Mouse (Mus musculus): ENCODE data around the gene Gm26620. TPM values are rescaled to one million over a fixed set of nuclear protein-coding genes. Genes with fewer than 3 reads are reported as not detected.

Gene Gm26620
- polyA plus RNA-seq, 1 experiment from 2014 or later: 0.33 TPM

GRCm38 (mm10) chr1:170871961-170872360, 12.9 kb upstream of the Gm26620 start:
- H3K9ac ChIP-seq: no peak overlapping the region
- no peak overlapping the region for H3K27ac ChIP-seq (replicated peaks)
- 0 out of 2 replicates have a peak, but pooled peaks cover 2% of the 10 kb centered on the region for H3K4me1 ChIP-seq
- no peak for ATAC-seq (ENCODE audit: insufficient number of reproducible peaks, low FRiP score, low TSS enrichment, low read depth)
- H3K9me3 ChIP-seq (replicated peaks): no peaks in the 10 kb centered on the region
- H3K36me3 ChIP-seq: peaks cover 29% of the 10 kb centered on the region
- no peak overlapping the region for H3K4me3 ChIP-seq (replicated peaks)
- WGBS: 92% methylated on average over 2 of the region's 2 CpGs
- no peak overlapping the region for H3K4me2 ChIP-seq (replicated peaks)
- H3K27me3 ChIP-seq: no peaks in the 10 kb centered on the region

- Histone ChIP-seq H3K27me3 (no peaks in the 10 kb centered on the region), H3K36me3 (peaks cover 47% of the 10 kb centered on the region), H3K4me3 (replicated peaks) (no peak overlapping the region), H3K27ac (replicated peaks) (no peak overlapping the region), H3K9me3 (replicated peaks) (no peaks in the 10 kb centered on the region), H3K9ac (no peak overlapping the region), H3K4me2 (replicated peaks) (no peak overlapping the region), H3K4me1 (no peaks in the 10 kb centered on the region)
- no peak for ATAC-seq (ENCODE audit: insufficient number of reproducible peaks, low FRiP score, low TSS enrichment, low read depth)
- WGBS: 84% methylated on average over 3 of the region's 3 CpGs
These were observed 9.2 kb upstream of the Gm26620 start for GRCm38 (mm10) chr1:170875676-170876075.

- H3K4me1 ChIP-seq: no peaks in the 10 kb centered on the region
- 89% methylated on average over 5 of the region's 5 CpGs for WGBS
These were observed 8.0 kb upstream of the Gm26620 start for GRCm38 (mm10) chr1:170876906-170877305.

GRCm38 (mm10) chr1:170882915-170883485, 1.9 kb upstream of the Gm26620 start:
- Histone ChIP-seq H3K27ac (replicated peaks) (no peak overlapping the region), H3K9ac (no peak overlapping the region), H3K4me3 (replicated peaks) (no peak overlapping the region), H3K4me2 (replicated peaks) (no peak overlapping the region), H3K36me3 (peaks cover 21% of the 10 kb centered on the region), H3K4me1 (peaks cover 11% of the 10 kb centered on the region; the same call in 1 of the 2 replicates), H3K9me3 (replicated peaks) (no peaks in the 10 kb centered on the region), H3K27me3 (no peaks in the 10 kb centered on the region)
- WGBS: 85% methylated on average over 5 of the region's 5 CpGs
- no peak for ATAC-seq (ENCODE audit: insufficient number of reproducible peaks, low FRiP score, low TSS enrichment, low read depth)

More at GRCm38 (mm10) chr1:170876906-170877305, 8.0 kb upstream of the Gm26620 start:
- H3K27ac ChIP-seq (replicated peaks): no peak overlapping the region
- ATAC-seq (ENCODE audit: insufficient number of reproducible peaks, low FRiP score, low TSS enrichment, low read depth): no peak
- no peaks in the 10 kb centered on the region for H3K9me3 ChIP-seq (replicated peaks)
- H3K4me2 ChIP-seq (replicated peaks): no peak overlapping the region
- no peak overlapping the region for H3K9ac ChIP-seq
- no peaks in the 10 kb centered on the region for H3K27me3 ChIP-seq
- H3K36me3 ChIP-seq: peaks cover 53% of the 10 kb centered on the region
- no peak overlapping the region for H3K4me3 ChIP-seq (replicated peaks)

GRCm38 (mm10) chr1:170884390-170884789, 475 bp upstream of the Gm26620 start:
- no peak for ATAC-seq (ENCODE audit: insufficient number of reproducible peaks, low FRiP score, low TSS enrichment, low read depth)
- 15% methylated on average over 8 of the region's 8 CpGs for WGBS
- H3K4me3 ChIP-seq (replicated peaks): peak overlapping the region; percentile 95
- peak overlapping the region; percentile 67 for H3K4me2 ChIP-seq (replicated peaks)
- H3K9me3 ChIP-seq (replicated peaks): no peaks in the 10 kb centered on the region
- H3K27me3 ChIP-seq: no peaks in the 10 kb centered on the region
- H3K9ac ChIP-seq: peak overlapping the region; percentile 75; the same call in 1 of the 2 replicates
- H3K27ac ChIP-seq (replicated peaks): peak overlapping the region; percentile 86; the same call in 1 of the 2 replicates
- H3K36me3 ChIP-seq: peaks cover 16% of the 10 kb centered on the region
- H3K4me1 ChIP-seq: peaks cover 11% of the 10 kb centered on the region; the same call in 1 of the 2 replicates

- H3K27ac ChIP-seq (replicated peaks): no peak overlapping the region
- H3K4me1 ChIP-seq: peaks cover 11% of the 10 kb centered on the region; the same call in 1 of the 2 replicates
- H3K9ac ChIP-seq: no peak overlapping the region
- H3K36me3 ChIP-seq: peaks cover 2% of the 10 kb centered on the region; the same call in 1 of the 2 replicates
- H3K9me3 ChIP-seq (replicated peaks): no peaks in the 10 kb centered on the region
- 46% methylated on average over 6 of the region's 6 CpGs for WGBS
- H3K4me3 ChIP-seq (replicated peaks): no peak overlapping the region
- ATAC-seq (ENCODE audit: insufficient number of reproducible peaks, low FRiP score, low TSS enrichment, low read depth): no peak
- H3K4me2 ChIP-seq (replicated peaks): no peak overlapping the region
- H3K27me3 ChIP-seq: no peaks in the 10 kb centered on the region
These were observed 1.2 kb downstream of the Gm26620 start for GRCm38 (mm10) chr1:170886044-170886458.

GRCm38 (mm10) chr1:170889310-170889709, 4.4 kb downstream of the Gm26620 start:
- ATAC-seq (ENCODE audit: insufficient number of reproducible peaks, low FRiP score, low TSS enrichment, low read depth): no peak
- no peak overlapping the region for H3K4me3 ChIP-seq (replicated peaks)
- H3K36me3 ChIP-seq: no peaks in the 10 kb centered on the region
- 47% methylated on average over 4 of the region's 4 CpGs for WGBS
- H3K4me2 ChIP-seq (replicated peaks): no peak overlapping the region
- peaks cover 3% of the 10 kb centered on the region; the same call in 1 of the 2 replicates for H3K4me1 ChIP-seq
- no peaks in the 10 kb centered on the region for H3K9me3 ChIP-seq (replicated peaks)
- H3K27me3 ChIP-seq: no peaks in the 10 kb centered on the region
- H3K9ac ChIP-seq: no peak overlapping the region
- H3K27ac ChIP-seq (replicated peaks): no peak overlapping the region

- Histone ChIP-seq H3K4me1 (no peaks in the 10 kb centered on the region), H3K27ac (replicated peaks) (no peak overlapping the region), H3K27me3 (no peaks in the 10 kb centered on the region), H3K36me3 (no peaks in the 10 kb centered on the region), H3K4me2 (replicated peaks) (no peak overlapping the region), H3K9me3 (replicated peaks) (no peaks in the 10 kb centered on the region), H3K9ac (no peak overlapping the region), H3K4me3 (replicated peaks) (no peak overlapping the region)
- whole genome bisulfite sequencing: 52% methylated on average over 2 of the region's 2 CpGs
- ATAC-seq (ENCODE audit: insufficient number of reproducible peaks, low FRiP score, low TSS enrichment, low read depth): no peak
These were observed 6.8 kb downstream of the Gm26620 start for GRCm38 (mm10) chr1:170891646-170892045.

GRCm38 (mm10) chr1:170892279-170892678, 7.4 kb downstream of the Gm26620 start:
- H3K27ac ChIP-seq (replicated peaks): no peak overlapping the region
- H3K36me3 ChIP-seq: no peaks in the 10 kb centered on the region
- 54% methylated on average over 1 of the region's 1 CpGs for WGBS
- H3K4me2 ChIP-seq (replicated peaks): no peak overlapping the region
- no peaks in the 10 kb centered on the region for H3K9me3 ChIP-seq (replicated peaks)
- ATAC-seq (ENCODE audit: insufficient number of reproducible peaks, low FRiP score, low TSS enrichment, low read depth): no peak
- no peak overlapping the region for H3K4me3 ChIP-seq (replicated peaks)
- H3K9ac ChIP-seq: no peak overlapping the region
- no peaks in the 10 kb centered on the region for H3K27me3 ChIP-seq
- no peaks in the 10 kb centered on the region for H3K4me1 ChIP-seq

- H3K4me3 ChIP-seq (replicated peaks): no peak overlapping the region
- H3K9me3 ChIP-seq (replicated peaks): no peaks in the 10 kb centered on the region
- 57% methylated on average over 9 of the region's 9 CpGs for WGBS
- H3K36me3 ChIP-seq: no peaks in the 10 kb centered on the region
- no peak overlapping the region for H3K27ac ChIP-seq (replicated peaks)
- H3K27me3 ChIP-seq: peaks cover 5% of the 10 kb centered on the region; the same call in 1 of the 2 replicates
- no peak overlapping the region for H3K4me2 ChIP-seq (replicated peaks)
- H3K4me1 ChIP-seq: no peaks in the 10 kb centered on the region
- no peak for ATAC-seq (ENCODE audit: insufficient number of reproducible peaks, low FRiP score, low TSS enrichment, low read depth)
- H3K9ac ChIP-seq: no peak overlapping the region
These were observed 10.0 kb downstream of the Gm26620 start for GRCm38 (mm10) chr1:170894603-170895602.

GRCm38 (mm10) chr1:170896651-170897281, 11.9 kb downstream of the Gm26620 start:
- peaks cover 6% of the 10 kb centered on the region; the same call in 1 of the 2 replicates for H3K27me3 ChIP-seq
- H3K4me1 ChIP-seq: no peaks in the 10 kb centered on the region
- no peaks in the 10 kb centered on the region for H3K9me3 ChIP-seq (replicated peaks)
- no peak overlapping the region for H3K27ac ChIP-seq (replicated peaks)
- H3K4me3 ChIP-seq (replicated peaks): no peak overlapping the region
- WGBS: 77% methylated on average over 5 of the region's 5 CpGs
- no peak for ATAC-seq (ENCODE audit: insufficient number of reproducible peaks, low FRiP score, low TSS enrichment, low read depth)
- no peak overlapping the region for H3K4me2 ChIP-seq (replicated peaks)
- no peaks in the 10 kb centered on the region for H3K36me3 ChIP-seq
- H3K9ac ChIP-seq: no peak overlapping the region
